In the genomic region with DNA sequence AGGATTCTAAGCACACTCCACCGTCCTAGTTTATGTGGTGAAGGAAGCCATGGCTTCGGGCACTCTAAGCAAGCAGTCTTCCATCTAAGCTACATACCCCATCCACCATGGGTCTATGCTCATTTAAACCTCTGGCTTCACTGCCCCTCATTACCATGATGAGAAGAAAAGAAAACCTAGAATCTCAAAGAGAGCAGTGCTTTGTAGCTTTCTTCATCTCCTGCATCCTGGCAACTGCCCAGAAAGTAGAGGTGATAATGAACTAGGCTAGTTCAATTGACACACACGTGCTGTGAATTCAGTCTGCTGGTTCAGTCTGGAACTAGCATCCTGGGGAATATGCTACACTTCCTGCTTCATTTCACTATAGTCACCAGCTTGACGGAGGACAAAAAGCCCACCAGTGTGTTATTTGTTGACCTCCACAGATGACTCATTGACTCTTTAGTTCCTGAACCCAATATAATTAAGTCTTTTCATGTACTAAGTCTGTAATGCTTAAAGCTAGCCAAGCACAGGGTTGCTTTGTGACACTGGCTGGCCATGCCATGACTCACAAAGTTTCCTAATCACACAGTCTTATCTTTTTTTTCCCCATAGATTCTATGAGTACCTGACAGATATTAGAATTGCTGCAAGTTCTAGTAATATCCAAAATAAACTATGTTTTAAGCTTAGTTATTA, we compare ENCODE assay signal across 21 mouse cellular contexts.
DNase-seq lines count a peak whose midpoint lies in the region; ATAC-seq and TF ChIP-seq lines count a peak whose summit lies in the region.
"Had no signal": no experiment of that assay in that cellular context is flagged by ENCODE, and none has a peak within 500 bp of the region (broad histone marks: within the 10 kb centered on the region; RNA-seq: fewer than 3 reads in every experiment).

No protein-coding gene starts in this region.

- ATAC-seq in forebrain, embryonic 13.5 days = peak; percentile 70
- ATAC-seq in forebrain, embryonic 11.5 days (replicated peaks; ENCODE audit: low FRiP score) = no peak
- peak; percentile 50 for ATAC-seq in forebrain, postnatal 0 days
- ATAC-seq: inflammation-experienced regulatory T-cells, adult 6 months; intestine, postnatal 0 days had no signal

- no peak overlapping the region for H3K9ac ChIP-seq in forebrain, embryonic 13.5 days
- no peak overlapping the region for H3K9ac ChIP-seq in forebrain, embryonic 11.5 days (ENCODE audit: low read length)
- H3K9ac ChIP-seq in forebrain, postnatal 0 days = no peak overlapping the region
- H3K9ac ChIP-seq: embryonic facial prominence, embryonic 15.5 days; heart, embryonic 12.5 days; hindbrain, embryonic 15.5 days had no signal

- no peak overlapping the region for H3K4me3 ChIP-seq in forebrain, embryonic 13.5 days
- no peak overlapping the region for H3K4me3 ChIP-seq in forebrain, embryonic 11.5 days (ENCODE audit: low read depth, low read length)
- H3K4me3 ChIP-seq in forebrain, postnatal 0 days (ENCODE audit: low read depth, low read length) = no peak overlapping the region
- H3K4me3 ChIP-seq: embryonic facial prominence, embryonic 15.5 days; erythroblast, embryonic 14.5 days; heart, adult 2 months; heart, embryonic 12.5 days; hindbrain, embryonic 15.5 days had no signal

- no peaks in the 10 kb centered on the region for H3K9me3 ChIP-seq in forebrain, embryonic 13.5 days (replicated peaks)
- H3K9me3 ChIP-seq in forebrain, embryonic 11.5 days (ENCODE audit: control insufficient read depth, low read length) = no peaks in the 10 kb centered on the region
- H3K9me3 ChIP-seq in forebrain, postnatal 0 days (ENCODE audit: low read length) = no peaks in the 10 kb centered on the region
- H3K9me3 ChIP-seq: embryonic facial prominence, embryonic 15.5 days; heart, embryonic 12.5 days; hindbrain, embryonic 15.5 days had no signal

- 42% methylated on average over 4 of the region's 4 CpGs for WGBS in forebrain, embryonic 13.5 days
- 75% methylated on average over 4 of the region's 4 CpGs for WGBS in forebrain, embryonic 11.5 days
- 21% methylated on average over 4 of the region's 4 CpGs for WGBS in forebrain, postnatal 0 days

- no peak overlapping the region for H3K4me2 ChIP-seq in forebrain, embryonic 13.5 days
- H3K4me2 ChIP-seq in forebrain, embryonic 11.5 days (ENCODE audit: low read depth, low read length, severe bottlenecking) = no peak overlapping the region
- no peak overlapping the region for H3K4me2 ChIP-seq in forebrain, postnatal 0 days (ENCODE audit: low read depth)
- H3K4me2 ChIP-seq: embryonic facial prominence, embryonic 15.5 days; heart, embryonic 12.5 days; hindbrain, embryonic 15.5 days had no signal

- no peak overlapping the region for H3K27ac ChIP-seq in forebrain, embryonic 13.5 days
- H3K27ac ChIP-seq in forebrain, embryonic 11.5 days (ENCODE audit: low read depth, low read length) = no peak overlapping the region
- no peak overlapping the region for H3K27ac ChIP-seq in forebrain, postnatal 0 days (ENCODE audit: low read depth, low read length)
- H3K27ac ChIP-seq: embryonic facial prominence, embryonic 15.5 days; heart, adult 2 months; hindbrain, embryonic 15.5 days had no signal

- no peak for TF ChIP-seq CTCF in brain, embryonic 14.5 days (IDR thresholded peaks at IDR 0.05; ENCODE audit: borderline replicate concordance, extremely low read depth, insufficient read depth, insufficient read length)
- no peak for TF ChIP-seq CTCF in forebrain, postnatal 0 days (IDR thresholded peaks at IDR 0.05; ENCODE audit: low read depth)

- TF ChIP-seq POLR2A in brain, embryonic 14.5 days (IDR thresholded peaks at IDR 0.05; ENCODE audit: borderline replicate concordance, extremely low read depth, insufficient read depth, insufficient read length, poor library complexity, severe bottlenecking) = no peak

- 0 out of 2 replicates have a peak, but pooled peaks cover 3% of the 10 kb centered on the region for H3K36me3 ChIP-seq in forebrain, embryonic 13.5 days (ENCODE audit: poor library complexity, severe bottlenecking)
- H3K36me3 ChIP-seq in forebrain, embryonic 11.5 days (ENCODE audit: control insufficient read depth, insufficient read depth, low read length) = no peaks in the 10 kb centered on the region
- peaks cover 6% of the 10 kb centered on the region; the same call in 1 of the 2 replicates for H3K36me3 ChIP-seq in forebrain, postnatal 0 days (ENCODE audit: insufficient read depth)
- H3K36me3 ChIP-seq: hindbrain, embryonic 15.5 days had no signal

- peaks cover 7% of the 10 kb centered on the region; the same call in 1 of the 2 replicates for H3K4me1 ChIP-seq in forebrain, embryonic 13.5 days
- H3K4me1 ChIP-seq in forebrain, embryonic 11.5 days (replicated peaks; ENCODE audit: control insufficient read depth, insufficient read depth, low read length) = no peaks in the 10 kb centered on the region
- H3K4me1 ChIP-seq in forebrain, postnatal 0 days (ENCODE audit: insufficient read depth) = no peaks in the 10 kb centered on the region
- H3K4me1 ChIP-seq: hindbrain, embryonic 15.5 days had no signal

- no peaks in the 10 kb centered on the region for H3K27me3 ChIP-seq in forebrain, embryonic 13.5 days
- H3K27me3 ChIP-seq in forebrain, embryonic 11.5 days (ENCODE audit: control insufficient read depth, insufficient read depth, low read length) = no peaks in the 10 kb centered on the region
- H3K27me3 ChIP-seq in forebrain, postnatal 0 days (ENCODE audit: insufficient read depth, low read length) = no peaks in the 10 kb centered on the region
- H3K27me3 ChIP-seq: embryonic facial prominence, embryonic 15.5 days; heart, embryonic 12.5 days; hindbrain, embryonic 15.5 days had no signal

- DNase-seq in forebrain, embryonic 11.5 days (ENCODE audit: low spot score) = no peak
- peak; percentile 38 for DNase-seq in 3T3-L1 (ENCODE audit: low read depth, low spot score)
- peak; percentile 84 for DNase-seq in brain, embryonic 14.5 days (ENCODE audit: low read depth)
- DNase-seq in forebrain, postnatal 0 days = peak; percentile 43
- DNase-seq in lung, postnatal 4 days = no peak
- DNase-seq in urinary bladder, postnatal 10 days (ENCODE audit: low spot score) = no peak
- DNase-seq: adrenal gland, adult 8-10 months; adrenal gland, postnatal 36 days; cerebellum, adult 11 months; cerebellum, adult 8-10 months; cerebellum, postnatal 14 days; embryo, embryonic 11 days; gastrocnemius, postnatal 10 days; heart, adult 2 months had no signal

Comparison
In these comparisons a context has a peak if more than half of its experiments do, and no peak if none do; other contexts are left out.
1. DNase-seq: peak in 3T3-L1 (single experiment), brain, embryonic 14.5 days (single experiment) and forebrain, postnatal 0 days (single experiment); none in forebrain, embryonic 11.5 days (single experiment), lung, postnatal 4 days (0 of 2) and urinary bladder, postnatal 10 days (single experiment).